Mouse (Mus musculus): ENCODE measurements around the gene Grk2. TPM values are rescaled to one million over a fixed set of nuclear protein-coding genes. Genes with fewer than 3 reads are reported as not detected.

The Grk2 gene
- polyA plus RNA-seq, 1 experiment: 120 TPM

GRCm38 (mm10) chr19:4242416-4242815 lies 63.6 kb downstream of the Grk2 start:
- DNase-seq: no peak
- Histone ChIP-seq H3K4me1 (ENCODE audit: control insufficient read depth, insufficient read depth, low read length) (no peaks in the 10 kb centered on the region), H3K4me3 (replicated peaks; ENCODE audit: extremely low read depth, low read depth, low read length) (no peak overlapping the region)
- TF ChIP-seq POLR2A (IDR thresholded peaks at IDR 0.05; ENCODE audit: borderline replicate concordance, extremely low read depth, low read depth, low read length) (no peak), CTCF (IDR thresholded peaks at IDR 0.05; ENCODE audit: insufficient read depth, low read length) (no peak)
- WGBS: 64% methylated on average over 3 of the region's 3 CpGs

- TF ChIP-seq CTCF (IDR thresholded peaks at IDR 0.05; ENCODE audit: insufficient read depth, low read length) (no peak), POLR2A (IDR thresholded peaks at IDR 0.05; ENCODE audit: borderline replicate concordance, extremely low read depth, low read depth, low read length) (no peak)
- WGBS: 58% methylated on average over 8 of the region's 8 CpGs
- Histone ChIP-seq H3K4me1 (ENCODE audit: control insufficient read depth, insufficient read depth, low read length) (no peaks in the 10 kb centered on the region), H3K4me3 (replicated peaks; ENCODE audit: extremely low read depth, low read depth, low read length) (no peak overlapping the region)
- no peak for DNase-seq
Observed at GRCm38 (mm10) chr19:4240247-4240668, 65.8 kb downstream of the Grk2 start.

Other genes with a start within 250 kb of the Grk2 start
- gene Gstp3, start 246.7 kb downstream of the Grk2 start, polyA plus RNA-seq (2012; rRNA removed): 14.4 and 15.9 TPM in 2 replicates
- 0.86 and 0.91 TPM in 2 replicates for gene Cabp2, start 224.6 kb downstream of the Grk2 start, polyA plus RNA-seq (2012; rRNA removed)
- gene Cdk2ap2, start 209.0 kb downstream of the Grk2 start, polyA plus RNA-seq (2012; rRNA removed): 200 and 245 TPM in 2 replicates
- gene Pitpnm1, start 206.2 kb downstream of the Grk2 start, polyA plus RNA-seq (2012; rRNA removed): 152 and 163 TPM in 2 replicates
- 108 and 123 TPM in 2 replicates for gene Aip, start 180.4 kb downstream of the Grk2 start, polyA plus RNA-seq (2012; rRNA removed)
- gene Gpr152, start 166.4 kb downstream of the Grk2 start, polyA plus RNA-seq (2012; rRNA removed): 0.05 and 0.08 TPM in 2 replicates
- gene Cabp4, start 162.2 kb downstream of the Grk2 start, polyA plus RNA-seq (2012; rRNA removed): 0.08 TPM in 1 of 2 replicates, not detected in the other
- gene Coro1b, start 157.6 kb downstream of the Grk2 start, polyA plus RNA-seq (2012; rRNA removed): 260 and 262 TPM in 2 replicates
- 55.0 and 75.4 TPM in 2 replicates for gene Ptprcap, start 152.6 kb downstream of the Grk2 start, polyA plus RNA-seq (2012; rRNA removed)
- 35.2 and 51.2 TPM in 2 replicates for gene Rps6kb2, start 142.9 kb downstream of the Grk2 start, polyA plus RNA-seq (2012; rRNA removed)
- gene Carns1, start 130.7 kb downstream of the Grk2 start, polyA plus RNA-seq (2012; rRNA removed): 7.9 and 14.4 TPM in 2 replicates
- 23.6 and 24.2 TPM in 2 replicates for gene Tbc1d10c, start 114.9 kb downstream of the Grk2 start, polyA plus RNA-seq (2012; rRNA removed)
- 373 and 384 TPM in 2 replicates for gene Ppp1ca, start 114.2 kb downstream of the Grk2 start, polyA plus RNA-seq (2012; rRNA removed)
- 32.3 and 36.9 TPM in 2 replicates for gene Rad9a, start 104.6 kb downstream of the Grk2 start, polyA plus RNA-seq (2012; rRNA removed)
- 34.0 and 42.0 TPM in 2 replicates for gene Clcf1, start 92.0 kb downstream of the Grk2 start, polyA plus RNA-seq (2012; rRNA removed)
- not detected in 2 replicates for gene AC109138.7, start 91.9 kb downstream of the Grk2 start, polyA plus RNA-seq (2012; rRNA removed)
- 110 and 112 TPM in 2 replicates for gene Pold4, start 74.3 kb downstream of the Grk2 start, polyA plus RNA-seq (2012; rRNA removed)
- gene Ssh3, start 37.0 kb downstream of the Grk2 start, polyA plus RNA-seq (2012; rRNA removed): 82.3 and 98.0 TPM in 2 replicates
- 7.3 and 8.4 TPM in 2 replicates for gene Ankrd13d, start 23.1 kb downstream of the Grk2 start, polyA plus RNA-seq (2012; rRNA removed)
- 71.0 and 80.8 TPM in 2 replicates for gene Kdm2a, start 92.1 kb upstream of the Grk2 start, polyA plus RNA-seq (2012; rRNA removed)
- 11.4 and 17.5 TPM in 2 replicates for gene Rhod, start 133.2 kb upstream of the Grk2 start, polyA plus RNA-seq (2012; rRNA removed)
- 0.82 and 2.3 TPM in 2 replicates for gene Syt12, start 171.2 kb upstream of the Grk2 start, polyA plus RNA-seq (2012; rRNA removed)
- gene 2010003K11Rik, start 192.4 kb upstream of the Grk2 start, polyA plus RNA-seq (2012; rRNA removed): 0.23 and 0.82 TPM in 2 replicates
- 52.7 and 62.6 TPM in 2 replicates for gene Pcx, start 204.2 kb upstream of the Grk2 start, polyA plus RNA-seq (2012; rRNA removed)